Mouse (Mus musculus) E14TG2a.4 (cell line): ENCODE data around the gene 4933427I04Rik.

ENCODE experiments used
- CTCF ChIP-seq: conservative IDR thresholded peaks from 2 replicates; pipeline ENCODE4 v1.5.1; 2014; ENCODE audit warnings: low read length
- NANOG ChIP-seq: IDR thresholded peaks from 2 replicates; pipeline ENCODE4 v1.6.1; 2014; ENCODE audit warnings: borderline replicate concordance, low read length, mixed read lengths

GRCm38 (mm10) chr4:123905126-123905668 is 45.7 kb downstream of the 4933427I04Rik start:
- TF ChIP-seq CTCF (no peak), NANOG (no peak)
